Mouse (Mus musculus): Measurements from ENCODE around the gene Ghrhr.
A peak's percentile ranks its signal among the peaks of the same experiment; 100 is the strongest.

Gene Ghrhr

GRCm38 (mm10) chr6:55353711-55354445 lies 22.2 kb upstream of the Ghrhr start:
- no peak for DNase-seq (ENCODE audit: low spot score)

GRCm38 (mm10) chr6:55354456-55355117 lies 21.5 kb upstream of the Ghrhr start:
- DNase-seq (ENCODE audit: low spot score), result peak; percentile 53

- no peak for DNase-seq (ENCODE audit: low spot score)
Observed at GRCm38 (mm10) chr6:55355575-55355974, 20.5 kb upstream of the Ghrhr start.

- DNase-seq (ENCODE audit: low spot score), result peak; percentile 62
Observed at GRCm38 (mm10) chr6:55356017-55356703, 19.9 kb upstream of the Ghrhr start.

GRCm38 (mm10) chr6:55356976-55357635 lies 19.0 kb upstream of the Ghrhr start:
- DNase-seq (ENCODE audit: low spot score), result no peak

GRCm38 (mm10) chr6:55357636-55358031 lies 18.5 kb upstream of the Ghrhr start:
- DNase-seq (ENCODE audit: low spot score), result peak; percentile 76

GRCm38 (mm10) chr6:55358731-55359143 lies 17.4 kb upstream of the Ghrhr start:
- no peak for DNase-seq (ENCODE audit: low spot score)

- no peak for DNase-seq (ENCODE audit: low spot score)
Observed at GRCm38 (mm10) chr6:55362663-55363062, 13.4 kb upstream of the Ghrhr start.

GRCm38 (mm10) chr6:55367126-55367525 lies 9.0 kb upstream of the Ghrhr start:
- DNase-seq (ENCODE audit: low spot score), result no peak

GRCm38 (mm10) chr6:55370831-55371230 lies 5.3 kb upstream of the Ghrhr start:
- DNase-seq (ENCODE audit: low spot score), result no peak

- DNase-seq (ENCODE audit: low spot score), result no peak
Observed at GRCm38 (mm10) chr6:55376511-55376910, 416 bp downstream of the Ghrhr start.

GRCm38 (mm10) chr6:55377461-55377860 lies 1.4 kb downstream of the Ghrhr start:
- peak; percentile 55 for DNase-seq (ENCODE audit: low spot score)

- DNase-seq (ENCODE audit: low spot score), result no peak
Observed at GRCm38 (mm10) chr6:55379641-55380335, 3.7 kb downstream of the Ghrhr start.

- no peak for DNase-seq (ENCODE audit: low spot score)
Observed at GRCm38 (mm10) chr6:55381966-55382365, 5.9 kb downstream of the Ghrhr start.

GRCm38 (mm10) chr6:55383897-55384296 lies 7.8 kb downstream of the Ghrhr start:
- peak; percentile 49 for DNase-seq (ENCODE audit: low spot score)

GRCm38 (mm10) chr6:55384356-55384951 lies 8.4 kb downstream of the Ghrhr start:
- no peak for DNase-seq (ENCODE audit: low spot score)

GRCm38 (mm10) chr6:55388546-55389169 lies 12.6 kb downstream of the Ghrhr start:
- DNase-seq (ENCODE audit: low spot score), result no peak

- no peak for DNase-seq (ENCODE audit: low spot score)
Observed at GRCm38 (mm10) chr6:55389321-55389720, 13.2 kb downstream of the Ghrhr start.

GRCm38 (mm10) chr6:55391814-55392213 lies 15.7 kb downstream of the Ghrhr start:
- DNase-seq (ENCODE audit: low spot score), result no peak

- peak; percentile 53 for DNase-seq (ENCODE audit: low spot score)
Observed at GRCm38 (mm10) chr6:55392453-55392852, 16.4 kb downstream of the Ghrhr start.

GRCm38 (mm10) chr6:55394854-55395253 lies 18.8 kb downstream of the Ghrhr start:
- DNase-seq (ENCODE audit: low spot score), result no peak
